Mouse (Mus musculus): ENCODE data around the gene Gli1. TPM values are rescaled to one million over a fixed set of nuclear protein-coding genes. Genes with fewer than 3 reads are reported as not detected.

Gene Gli1
- polyA plus RNA-seq, 1 experiment from 2014 or later: 16.9 TPM

DNA sequence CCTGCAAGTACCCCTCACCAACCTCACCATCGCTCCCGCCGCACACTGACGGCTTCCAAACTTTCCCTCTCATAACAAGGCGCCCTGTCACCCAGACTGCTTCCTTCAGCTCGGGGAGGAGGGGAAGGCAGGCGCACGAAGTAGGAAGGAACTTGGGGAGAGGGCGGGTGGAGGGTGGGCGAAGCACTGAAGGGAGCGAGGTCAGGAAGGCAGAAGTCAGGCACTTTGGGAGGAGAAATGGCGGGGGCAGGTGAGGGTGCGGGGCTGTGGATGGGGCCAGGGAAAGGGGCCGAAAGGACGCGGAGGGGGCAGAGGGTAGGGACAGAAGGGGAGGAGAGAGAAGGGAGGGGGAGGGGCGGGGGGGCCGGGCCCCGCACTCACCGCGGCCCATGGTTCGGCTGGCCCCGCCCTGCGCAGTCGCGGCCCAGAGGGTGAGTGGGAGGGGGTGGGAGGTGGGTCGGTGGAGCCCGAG is 53.4 kb downstream of the Gli1 start:
- TF ChIP-seq CTCF (IDR thresholded peaks at IDR 0.05; ENCODE audit: low read depth): no peak
- WGBS: 0% methylated on average over 25 of the region's 28 CpGs
- H3K9me3 ChIP-seq (ENCODE audit: low read depth, low read length): no peaks in the 10 kb centered on the region
- H3K4me3 ChIP-seq (ENCODE audit: low read depth, low read length): peak overlapping the region; percentile 65
- peak overlapping the region; percentile 83 for H3K4me2 ChIP-seq
- ATAC-seq (ENCODE audit: insufficient read depth) (peak; percentile 17), DNase-seq (peak; percentile 74)
- peaks cover 30% of the 10 kb centered on the region; the same call in 1 of the 2 replicates for H3K4me1 ChIP-seq (ENCODE audit: insufficient read depth)
- H3K27me3 ChIP-seq (ENCODE audit: insufficient read depth, low read length): no peaks in the 10 kb centered on the region; the same call in 1 of the 2 replicates
- H3K27ac ChIP-seq (ENCODE audit: low read depth): peak overlapping the region; percentile 99
- peaks cover 43% of the 10 kb centered on the region for H3K36me3 ChIP-seq (ENCODE audit: insufficient read depth)
- H3K9ac ChIP-seq: peak overlapping the region; percentile 71

DNA sequence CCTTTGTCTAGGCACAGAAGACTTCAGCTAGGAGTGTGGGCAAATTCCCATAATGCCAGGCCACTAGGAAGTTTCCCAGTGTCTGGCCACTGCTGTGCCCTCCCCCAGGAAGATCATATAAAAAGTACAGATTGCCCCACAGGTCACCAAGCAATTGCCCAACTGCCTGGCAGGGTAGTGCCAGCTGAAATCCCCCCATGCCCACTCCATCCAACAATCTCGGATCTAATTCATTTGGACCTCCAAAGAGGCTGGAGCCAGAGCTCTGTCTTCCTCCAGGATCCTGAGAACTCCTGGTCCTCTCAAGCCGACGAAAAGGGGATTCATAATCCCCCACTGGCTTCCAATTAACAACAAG is 53.9 kb downstream of the Gli1 start:
- DNase-seq: no peak
- H3K4me1 ChIP-seq (ENCODE audit: insufficient read depth): peaks cover 30% of the 10 kb centered on the region; the same call in 1 of the 2 replicates
- peak overlapping the region; percentile 71 for H3K9ac ChIP-seq
- ATAC-seq (ENCODE audit: insufficient read depth): no peak
- no peak for TF ChIP-seq CTCF (IDR thresholded peaks at IDR 0.05; ENCODE audit: low read depth)
- no peaks in the 10 kb centered on the region for H3K9me3 ChIP-seq (ENCODE audit: low read depth, low read length)
- H3K27ac ChIP-seq (ENCODE audit: low read depth): peak overlapping the region; percentile 99
- H3K36me3 ChIP-seq (ENCODE audit: insufficient read depth): peaks cover 46% of the 10 kb centered on the region
- H3K4me2 ChIP-seq: peak overlapping the region; percentile 83
- 0% methylated on average over 3 of the region's 3 CpGs for WGBS
- no peaks in the 10 kb centered on the region; the same call in 1 of the 2 replicates for H3K27me3 ChIP-seq (ENCODE audit: insufficient read depth, low read length)
- peak overlapping the region; percentile 65 for H3K4me3 ChIP-seq (ENCODE audit: low read depth, low read length)

DNA sequence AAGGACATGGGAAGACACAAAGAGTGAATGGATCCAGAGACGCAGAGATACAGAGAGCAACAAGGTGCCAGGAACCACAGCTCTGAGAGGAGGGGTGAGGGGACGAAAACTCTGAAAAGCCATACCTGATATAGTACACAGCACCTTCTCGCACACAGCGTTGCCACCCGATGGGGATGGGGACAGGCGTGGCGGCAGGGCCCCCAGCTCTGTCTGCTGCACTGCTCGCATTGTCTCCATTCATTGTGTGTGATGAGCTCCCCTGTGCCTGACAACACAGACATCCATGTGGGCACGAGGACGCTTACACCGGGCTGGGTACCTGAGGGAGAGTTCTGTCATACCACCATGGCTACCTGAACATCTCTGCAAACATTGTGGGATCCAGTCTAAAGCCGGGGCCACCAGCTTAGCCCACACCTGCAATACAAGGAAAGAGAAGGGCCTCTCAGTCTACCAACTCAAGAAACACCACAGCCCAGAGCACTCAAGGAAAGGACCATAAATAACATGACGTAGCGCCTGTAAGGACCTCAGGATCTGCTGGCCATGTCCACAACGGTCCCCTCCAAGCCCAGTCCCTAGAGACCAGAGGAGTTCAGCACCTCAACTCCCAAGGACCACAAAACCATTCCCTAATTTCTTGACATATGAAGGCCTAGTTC is 54.4 kb downstream of the Gli1 start:
- Histone ChIP-seq H3K4me1 (ENCODE audit: insufficient read depth) (peaks cover 30% of the 10 kb centered on the region; the same call in 1 of the 2 replicates), H3K27ac (ENCODE audit: low read depth) (peak overlapping the region; percentile 99; the same call in 1 of the 2 replicates), H3K9me3 (ENCODE audit: low read depth, low read length) (no peaks in the 10 kb centered on the region), H3K4me2 (peak overlapping the region; percentile 83), H3K27me3 (ENCODE audit: insufficient read depth, low read length) (no peaks in the 10 kb centered on the region; the same call in 1 of the 2 replicates), H3K4me3 (ENCODE audit: low read depth, low read length) (peak overlapping the region; percentile 65), H3K36me3 (ENCODE audit: insufficient read depth) (peaks cover 51% of the 10 kb centered on the region), H3K9ac (peak overlapping the region; percentile 71)
- 66% methylated on average over 15 of the region's 15 CpGs for WGBS
- TF ChIP-seq CTCF (IDR thresholded peaks at IDR 0.05; ENCODE audit: low read depth): no peak
- ATAC-seq (ENCODE audit: insufficient read depth) (no peak), DNase-seq (no peak)

DNA sequence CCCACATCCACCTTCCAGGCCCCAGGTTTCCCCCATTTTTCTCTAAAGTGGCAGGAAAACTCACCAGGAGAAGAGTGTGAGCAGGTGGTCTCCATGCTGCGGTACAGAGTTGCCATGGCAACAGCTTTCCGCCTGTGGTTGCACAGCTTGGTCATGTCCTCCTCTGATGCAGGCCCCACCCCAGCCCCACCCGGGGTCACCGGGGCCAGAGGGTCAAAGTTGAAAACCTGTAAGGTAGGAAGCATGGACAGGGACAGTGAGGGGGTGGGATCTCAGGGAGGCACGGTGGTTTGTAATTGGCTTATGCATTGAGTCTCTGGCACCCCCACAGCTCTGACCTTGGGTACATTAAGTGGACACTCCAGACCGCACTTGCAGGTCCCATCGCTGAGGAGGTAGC is 55.0 kb downstream of the Gli1 start:
- no peak for ATAC-seq (ENCODE audit: insufficient read depth)

DNA sequence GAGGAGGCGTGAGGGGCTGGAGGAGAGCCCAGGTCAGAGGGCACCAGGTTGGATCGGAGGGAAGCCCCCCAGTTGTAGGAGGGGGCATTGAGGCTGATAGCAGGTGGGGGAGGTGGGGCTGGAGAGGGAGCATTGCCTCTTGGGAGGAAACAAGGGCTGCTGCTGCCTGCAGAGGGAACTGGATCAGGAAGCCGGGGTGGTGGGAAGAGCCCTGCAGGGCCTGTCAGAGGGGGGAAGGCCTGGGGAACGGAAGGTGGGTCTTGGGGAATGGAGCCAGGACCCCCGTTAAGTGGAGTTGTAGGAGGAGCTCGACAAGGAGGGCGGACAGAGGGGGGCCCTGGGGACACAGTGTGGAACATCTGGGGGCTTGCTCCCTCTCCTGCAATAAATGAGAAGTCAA is 55.6 kb downstream of the Gli1 start:
- Histone ChIP-seq H3K9me3 (ENCODE audit: low read depth, low read length) (no peaks in the 10 kb centered on the region), H3K9ac (no peak overlapping the region), H3K4me2 (peak overlapping the region; percentile 83; the same call in 1 of the 2 replicates), H3K4me1 (ENCODE audit: insufficient read depth) (peaks cover 20% of the 10 kb centered on the region; the same call in 1 of the 2 replicates), H3K4me3 (ENCODE audit: low read depth, low read length) (no peak overlapping the region), H3K27ac (ENCODE audit: low read depth) (no peak overlapping the region), H3K36me3 (ENCODE audit: insufficient read depth) (peaks cover 63% of the 10 kb centered on the region), H3K27me3 (ENCODE audit: insufficient read depth, low read length) (no peaks in the 10 kb centered on the region; the same call in 1 of the 2 replicates)
- ATAC-seq (ENCODE audit: insufficient read depth) (no peak), DNase-seq (no peak)
- TF ChIP-seq CTCF (IDR thresholded peaks at IDR 0.05; ENCODE audit: low read depth): no peak
- WGBS: 63% methylated on average over 7 of the region's 7 CpGs

More for the DNA sequence above, 55.0 kb downstream of the Gli1 start:
- Histone ChIP-seq H3K27me3 (ENCODE audit: insufficient read depth, low read length) (no peaks in the 10 kb centered on the region; the same call in 1 of the 2 replicates), H3K27ac (ENCODE audit: low read depth) (no peak overlapping the region), H3K4me2 (peak overlapping the region; percentile 83), H3K9me3 (ENCODE audit: low read depth, low read length) (no peaks in the 10 kb centered on the region), H3K9ac (no peak overlapping the region), H3K36me3 (ENCODE audit: insufficient read depth) (peaks cover 58% of the 10 kb centered on the region), H3K4me3 (ENCODE audit: low read depth, low read length) (peak overlapping the region; percentile 65; the same call in 1 of the 2 replicates), H3K4me1 (ENCODE audit: insufficient read depth) (peaks cover 25% of the 10 kb centered on the region; the same call in 1 of the 2 replicates)
- no peak for TF ChIP-seq CTCF (IDR thresholded peaks at IDR 0.05; ENCODE audit: low read depth)
- no peak for DNase-seq
- WGBS: 50% methylated on average over 7 of the region's 7 CpGs

DNA sequence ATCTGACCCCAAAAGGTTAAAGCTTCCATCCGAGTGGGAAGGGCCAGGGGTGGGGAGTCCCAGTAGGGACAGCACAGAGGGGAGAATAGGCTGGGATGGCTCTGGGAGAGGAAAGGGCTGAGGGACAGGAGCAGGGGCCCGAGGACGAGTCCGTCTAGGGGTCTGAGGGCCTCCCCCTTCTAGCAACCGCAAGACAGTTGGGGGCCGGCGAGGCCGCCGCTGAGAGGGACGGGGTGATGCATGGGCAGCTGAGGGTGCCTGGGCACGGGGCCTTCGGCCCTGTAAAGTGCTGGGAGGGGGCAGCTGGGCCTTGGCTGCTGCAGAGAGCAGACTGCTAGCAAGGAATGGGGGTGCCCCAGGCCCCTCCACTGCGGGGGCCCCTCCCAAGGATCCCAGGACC is 56.1 kb downstream of the Gli1 start:
- ATAC-seq (ENCODE audit: insufficient read depth) (no peak), DNase-seq (no peak)
- H3K9me3 ChIP-seq (ENCODE audit: low read depth, low read length): no peaks in the 10 kb centered on the region
- no peaks in the 10 kb centered on the region; the same call in 1 of the 2 replicates for H3K27me3 ChIP-seq (ENCODE audit: insufficient read depth, low read length)
- peaks cover 69% of the 10 kb centered on the region for H3K36me3 ChIP-seq (ENCODE audit: insufficient read depth)
- no peak overlapping the region for H3K27ac ChIP-seq (ENCODE audit: low read depth)
- WGBS: 74% methylated on average over 13 of the region's 13 CpGs
- peaks cover 20% of the 10 kb centered on the region; the same call in 1 of the 2 replicates for H3K4me1 ChIP-seq (ENCODE audit: insufficient read depth)
- H3K4me3 ChIP-seq (ENCODE audit: low read depth, low read length): peak overlapping the region; percentile 3; the same call in 1 of the 2 replicates
- H3K4me2 ChIP-seq: no peak overlapping the region
- H3K9ac ChIP-seq: peak overlapping the region; percentile 20; the same call in 1 of the 2 replicates
- no peak for TF ChIP-seq CTCF (IDR thresholded peaks at IDR 0.05; ENCODE audit: low read depth)
